Mouse (Mus musculus): Measurements from ENCODE around the gene Htr2c. TPM values are rescaled to one million over a fixed set of nuclear protein-coding genes. Genes with fewer than 3 reads are reported as not detected.

The Htr2c gene
- 10 to 100 TPM; 17.6 to 23.9 TPM for total RNA-seq (2021)

DNA sequence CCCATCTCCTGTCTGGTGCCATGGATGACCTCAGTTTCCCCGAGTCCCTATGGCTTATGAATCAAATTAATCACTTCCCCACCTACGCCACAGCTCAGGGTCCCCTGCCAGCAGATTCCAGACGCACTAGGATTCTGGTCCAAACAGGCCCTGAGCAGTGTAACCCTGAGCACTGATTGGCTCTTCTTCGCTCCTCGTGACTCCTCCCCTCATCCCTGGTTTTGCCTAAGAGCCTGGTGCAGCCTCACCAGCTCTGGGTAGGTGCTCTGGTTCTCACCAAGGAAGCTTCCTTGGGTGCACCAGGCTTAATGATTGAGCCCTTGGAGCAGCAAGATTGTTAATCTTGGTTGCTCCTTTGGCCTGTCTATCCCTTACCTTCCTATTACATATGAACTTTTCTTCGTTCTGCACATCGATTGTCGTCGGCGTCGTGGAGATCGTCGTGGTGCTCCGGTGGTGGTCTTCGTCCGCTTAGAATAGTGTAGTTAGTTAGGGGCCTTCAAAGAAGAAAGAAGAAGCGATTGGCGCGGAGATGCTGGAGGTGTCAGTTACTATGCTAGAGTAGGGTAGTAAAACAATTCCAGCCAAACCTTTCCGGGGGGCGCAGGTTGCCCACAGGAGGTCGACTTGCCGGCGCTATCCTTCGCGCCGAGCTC lies at the start of gene Htr2c:
TSS of gene Htr2c (plus strand) at position 256 of the 656 bp plus-strand sequence.
- peak in 1 of 2 experiments; percentile 7 for DNase-seq (ENCODE audit: extremely low spot score in 1 of 2, low spot score in 1 of 2)

DNA sequence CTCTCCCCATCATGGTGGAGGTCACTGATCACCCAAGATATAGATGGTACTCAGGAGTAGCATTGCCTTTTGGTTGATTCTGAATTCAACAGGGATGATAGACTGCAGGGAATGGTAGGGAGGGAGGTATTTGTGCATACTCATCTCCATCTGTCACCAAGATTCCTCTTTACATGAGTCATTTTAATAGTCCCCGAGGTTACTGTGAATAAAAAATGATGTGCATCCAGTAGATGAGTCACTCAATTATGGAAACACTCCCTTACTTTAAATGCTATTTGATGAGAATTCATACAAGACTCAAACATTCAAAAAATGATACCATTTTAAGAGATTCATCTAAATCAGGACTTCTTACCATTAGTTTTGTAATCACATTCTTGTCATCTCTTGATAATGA lies 34.1 kb upstream of the Htr2c start:
- DNase-seq (ENCODE audit: extremely low spot score in 1 of 2, low spot score in 1 of 2): no peak

DNA sequence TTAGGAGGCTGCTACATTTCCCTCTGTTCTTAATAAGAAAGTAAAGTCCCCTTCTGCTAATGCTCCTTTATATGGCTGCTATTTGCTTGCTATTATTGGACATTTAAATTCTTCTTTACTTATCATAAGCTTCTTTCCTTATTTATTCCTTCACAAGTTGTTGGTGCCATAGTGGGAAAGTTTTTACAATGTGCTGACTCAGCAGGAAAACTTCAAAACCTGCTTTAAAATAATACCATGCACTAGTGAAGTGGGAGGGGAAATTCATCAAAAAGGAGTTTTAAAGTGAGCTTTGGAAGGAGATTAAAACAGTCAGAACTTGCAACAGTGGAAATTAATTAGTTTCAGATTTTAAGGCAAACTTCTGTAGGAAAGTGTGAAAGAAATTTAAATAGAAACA lies 26.0 kb upstream of the Htr2c start:
- no peak for DNase-seq (ENCODE audit: extremely low spot score in 1 of 2, low spot score in 1 of 2)

DNA sequence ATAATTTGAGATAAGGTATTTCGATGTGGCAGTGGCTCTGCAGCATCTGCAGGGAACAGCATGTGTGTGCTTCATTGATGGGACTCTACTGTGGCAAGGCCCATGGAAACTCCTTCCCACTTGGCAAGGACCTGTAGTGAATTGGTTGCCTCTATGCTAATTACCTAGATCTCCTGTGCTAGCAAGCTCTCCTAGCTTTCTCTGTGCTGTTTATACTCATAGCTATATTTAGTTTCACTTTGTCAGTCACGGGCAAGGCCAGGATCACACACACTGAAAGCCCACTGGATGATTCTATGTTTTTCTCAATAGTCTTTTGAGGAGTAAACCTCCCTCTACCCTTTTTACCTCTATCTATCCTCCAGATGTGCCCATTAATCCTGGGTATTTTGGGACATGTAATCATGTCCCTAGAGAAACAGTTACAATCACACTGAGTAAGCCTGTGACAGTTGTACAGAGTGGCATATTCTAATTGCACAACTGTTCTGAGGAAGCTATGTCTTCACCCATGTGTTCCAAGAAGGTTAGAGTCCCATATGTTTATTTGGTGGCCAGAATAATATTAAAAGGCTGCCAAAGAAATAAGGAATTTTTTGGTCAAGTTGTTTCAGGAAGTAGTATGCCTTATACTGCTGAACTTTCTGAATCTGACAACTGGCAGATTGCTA lies 16.0 kb upstream of the Htr2c start:
- DNase-seq (ENCODE audit: extremely low spot score in 1 of 2, low spot score in 1 of 2): no peak

DNA sequence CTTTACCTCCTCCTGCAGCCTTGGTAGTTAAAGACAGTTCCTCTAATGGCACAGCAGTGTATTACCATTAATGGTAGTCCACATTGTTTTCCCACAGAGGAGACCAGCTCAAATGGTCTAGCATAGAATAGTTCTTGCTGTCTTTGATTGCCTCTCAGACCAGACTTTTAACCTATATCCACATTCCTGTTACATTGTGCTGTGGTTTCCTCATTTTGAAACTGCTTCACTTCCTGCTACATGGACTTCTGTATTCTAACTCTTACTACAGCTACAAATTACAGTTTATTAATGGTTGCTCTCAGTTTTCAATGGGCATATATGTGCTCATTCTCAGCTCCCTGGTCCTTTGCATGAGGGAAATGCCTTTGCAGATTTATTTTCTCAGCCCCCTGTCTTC lies 15.3 kb upstream of the Htr2c start:
- no peak for DNase-seq (ENCODE audit: extremely low spot score in 1 of 2, low spot score in 1 of 2)

DNA sequence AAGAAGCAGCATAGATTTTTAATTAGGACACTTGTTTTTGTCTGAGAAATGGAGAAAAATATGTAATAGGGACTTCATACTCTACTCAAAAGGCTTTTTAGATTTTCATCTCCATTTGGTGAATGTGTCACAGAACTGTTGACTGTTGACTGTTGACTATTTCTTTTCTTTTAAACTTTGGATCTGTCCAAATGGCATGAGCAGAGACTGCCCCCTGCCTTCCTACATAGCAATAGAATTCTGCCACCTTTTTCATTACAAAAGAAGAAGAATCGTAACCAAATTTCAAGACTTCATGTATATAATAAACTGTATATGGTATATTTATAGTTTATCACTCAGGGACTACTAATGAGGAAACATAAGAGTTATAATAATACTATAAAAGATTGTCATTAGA lies 3.7 kb upstream of the Htr2c start:
- DNase-seq (ENCODE audit: extremely low spot score in 1 of 2, low spot score in 1 of 2): no peak

DNA sequence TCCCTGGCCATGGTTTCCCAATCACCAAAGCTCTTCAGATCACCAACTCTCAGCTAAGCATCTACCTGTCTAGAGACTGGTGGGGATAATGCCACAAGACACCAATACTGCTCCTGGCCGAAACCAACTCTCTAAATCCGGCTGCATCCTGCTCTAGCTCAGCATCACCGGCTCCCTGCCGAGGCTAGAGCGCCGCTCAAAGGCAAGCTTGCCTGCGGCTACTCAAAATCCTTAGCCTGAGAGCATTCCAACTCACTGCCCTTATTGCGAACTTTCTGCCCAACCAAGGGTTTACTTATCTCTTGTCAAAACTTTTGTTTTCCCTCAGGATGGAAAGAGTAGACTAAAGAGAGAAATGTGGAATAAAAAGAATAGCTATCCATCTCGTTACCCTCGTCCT lies 2.4 kb upstream of the Htr2c start:
- no peak for DNase-seq (ENCODE audit: extremely low spot score in 1 of 2, low spot score in 1 of 2)

DNA sequence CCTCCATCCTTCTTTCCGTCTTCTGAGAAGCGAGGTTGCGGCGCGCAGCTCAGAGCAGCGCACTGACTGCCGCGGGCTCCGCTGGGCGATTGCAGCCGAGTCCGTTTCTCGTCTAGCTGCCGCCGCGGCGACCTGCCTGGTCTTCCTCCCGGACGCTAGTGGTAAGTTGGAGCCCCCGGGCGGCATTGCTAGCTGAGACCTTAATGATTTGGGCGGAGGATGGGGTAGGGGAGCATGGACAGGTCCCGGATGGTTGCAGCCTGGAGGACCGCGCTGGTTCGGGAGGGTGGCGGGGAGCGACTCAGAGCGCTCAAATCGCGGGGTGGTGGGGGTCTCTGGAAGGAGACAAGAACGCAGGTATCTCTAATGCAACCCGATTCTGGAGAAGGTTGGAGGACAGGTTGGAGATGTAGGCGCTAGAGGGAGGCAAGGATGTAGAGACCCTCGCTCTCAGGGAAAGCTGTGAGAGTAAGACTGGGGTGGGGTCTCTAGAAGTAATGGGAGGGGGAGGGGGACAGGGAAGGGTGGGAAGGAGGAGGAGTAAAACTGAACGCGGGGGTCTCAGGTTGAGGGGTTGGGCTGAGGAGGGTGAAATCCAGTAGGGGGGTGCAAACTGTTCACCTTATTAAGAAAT lies 718 bp downstream of the Htr2c start:
- peak in 1 of 2 experiments; percentile 4 for DNase-seq (ENCODE audit: extremely low spot score in 1 of 2, low spot score in 1 of 2)

DNA sequence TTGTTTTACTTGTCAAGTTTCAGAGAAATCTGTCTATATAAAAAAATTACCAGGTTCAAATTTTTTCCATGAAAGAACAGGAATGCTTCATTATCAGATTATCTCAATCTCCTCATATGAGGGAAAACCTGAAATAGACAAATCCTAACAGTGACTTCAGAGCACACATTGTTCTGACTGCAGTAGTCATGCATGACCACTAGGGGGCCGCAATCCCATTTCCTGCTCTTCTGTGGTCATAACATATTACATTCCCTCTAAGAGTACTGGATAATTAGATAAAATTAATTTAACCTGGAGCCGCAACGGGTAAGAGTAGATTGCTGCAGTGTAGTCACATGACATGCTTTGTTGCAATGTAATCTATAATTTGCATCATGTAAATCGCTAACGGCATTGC lies 17.6 kb downstream of the Htr2c start:
- DNase-seq (ENCODE audit: extremely low spot score in 1 of 2, low spot score in 1 of 2): peak in 1 of 2 experiments; percentile 4

DNA sequence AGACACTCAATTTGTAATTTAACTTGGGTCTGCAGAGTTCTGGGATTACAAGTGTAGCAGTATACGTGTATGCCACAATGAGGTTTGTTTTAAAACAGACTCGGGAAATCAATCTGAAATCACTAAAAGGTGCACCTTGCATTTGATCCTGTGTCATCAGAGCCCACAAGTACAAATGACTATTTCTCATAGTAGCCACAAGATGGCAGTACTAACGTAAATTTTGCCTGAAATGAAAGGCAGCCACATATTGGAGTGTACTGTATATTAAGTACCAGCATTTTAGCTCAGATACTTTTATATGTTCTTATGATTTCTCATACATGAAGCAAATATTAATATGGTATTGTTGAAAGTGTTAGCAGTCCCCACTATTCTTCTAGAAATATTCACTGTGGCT lies 93.4 kb downstream of the Htr2c start:
- no peak for DNase-seq (ENCODE audit: extremely low spot score in 1 of 2, low spot score in 1 of 2)

DNA sequence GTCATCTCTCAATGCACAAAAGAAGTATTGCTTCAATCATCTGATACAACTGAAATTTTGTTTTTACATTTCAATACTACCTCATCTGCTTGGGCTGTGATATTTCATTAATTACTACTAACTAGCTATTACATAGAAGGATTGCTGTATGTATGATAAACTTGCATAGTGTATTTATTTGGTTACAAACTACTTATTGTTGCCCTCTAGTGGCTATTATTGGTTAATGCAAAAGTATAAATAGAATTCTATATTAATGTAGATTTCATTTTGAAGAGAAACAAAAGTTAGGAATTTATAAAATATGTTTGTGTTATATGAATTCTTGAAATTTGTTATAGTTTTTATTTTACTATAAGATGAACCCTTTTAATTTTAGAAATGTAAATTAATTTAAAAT lies 109.3 kb downstream of the Htr2c start:
- no peak for DNase-seq (ENCODE audit: extremely low spot score in 1 of 2, low spot score in 1 of 2)

DNA sequence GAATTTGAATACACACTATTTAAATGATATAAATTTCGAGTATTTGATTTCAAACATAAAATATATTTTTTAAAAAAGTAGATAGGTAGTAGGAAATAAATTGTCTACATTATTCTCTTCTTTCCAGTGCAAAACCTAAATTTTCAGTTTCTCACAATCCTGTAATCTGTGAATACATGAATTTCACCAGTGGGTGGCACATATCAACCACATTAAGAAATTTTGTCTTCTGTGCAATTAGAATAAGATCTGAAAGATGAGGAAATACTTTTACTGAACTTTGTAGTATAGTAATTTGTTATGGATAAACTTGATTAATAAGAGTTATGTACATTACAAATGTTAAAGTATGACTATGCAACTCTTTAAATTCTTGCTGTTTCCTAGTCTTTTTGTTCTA lies 156.8 kb downstream of the Htr2c start:
- DNase-seq (ENCODE audit: extremely low spot score in 1 of 2, low spot score in 1 of 2): no peak

DNA sequence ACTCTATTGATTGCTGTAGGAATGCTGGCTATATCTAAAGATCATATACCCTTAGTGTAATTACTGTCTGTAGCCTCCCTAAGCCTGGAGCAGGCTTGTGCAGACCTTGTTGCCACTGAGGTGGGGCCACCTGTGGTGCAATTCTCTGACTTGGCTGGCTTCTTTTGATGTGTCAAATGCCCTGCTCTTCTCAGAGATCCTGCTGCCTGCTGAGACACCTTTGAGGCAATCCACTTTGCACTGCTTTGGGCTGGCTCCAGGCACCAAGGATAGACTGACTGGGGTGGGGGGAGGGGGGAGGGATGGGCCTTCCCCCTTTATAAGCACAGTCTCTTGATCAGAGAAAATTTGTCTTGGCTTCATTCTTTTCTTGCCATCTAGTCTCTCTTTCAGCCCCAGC lies 252.9 kb downstream of the Htr2c start:
- no peak for DNase-seq (ENCODE audit: extremely low spot score in 1 of 2, low spot score in 1 of 2)

DNA sequence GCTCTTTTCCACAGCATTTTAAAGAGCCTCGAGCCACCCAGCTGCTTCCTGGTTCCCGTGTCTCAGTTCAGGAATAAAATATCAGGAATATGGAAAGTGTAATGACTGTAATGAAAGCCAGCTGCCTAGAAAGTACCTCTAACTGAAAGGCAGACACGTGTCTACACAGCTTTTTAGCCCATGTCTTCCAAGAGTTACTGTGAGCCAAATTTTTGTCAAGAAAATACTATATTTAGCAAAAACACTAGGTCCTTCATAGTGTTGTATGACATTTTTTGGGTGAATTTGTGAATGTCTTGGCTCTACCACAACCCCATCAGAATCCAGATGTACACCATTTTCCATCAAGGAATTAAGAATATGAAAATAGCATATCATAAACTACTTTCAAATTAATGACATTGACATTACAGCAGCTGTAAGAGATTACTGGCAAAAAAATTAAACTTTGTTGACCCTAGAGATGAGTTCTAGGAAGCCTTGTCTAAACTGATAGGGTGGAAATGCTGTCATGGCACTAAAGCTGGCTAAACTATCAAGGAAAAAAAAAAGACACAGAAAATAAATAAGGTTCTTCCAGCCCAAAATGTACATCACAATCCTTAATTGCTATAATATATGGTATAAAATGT lies 255.2 kb downstream of the Htr2c start:
- DNase-seq (ENCODE audit: extremely low spot score in 1 of 2, low spot score in 1 of 2): no peak

DNA sequence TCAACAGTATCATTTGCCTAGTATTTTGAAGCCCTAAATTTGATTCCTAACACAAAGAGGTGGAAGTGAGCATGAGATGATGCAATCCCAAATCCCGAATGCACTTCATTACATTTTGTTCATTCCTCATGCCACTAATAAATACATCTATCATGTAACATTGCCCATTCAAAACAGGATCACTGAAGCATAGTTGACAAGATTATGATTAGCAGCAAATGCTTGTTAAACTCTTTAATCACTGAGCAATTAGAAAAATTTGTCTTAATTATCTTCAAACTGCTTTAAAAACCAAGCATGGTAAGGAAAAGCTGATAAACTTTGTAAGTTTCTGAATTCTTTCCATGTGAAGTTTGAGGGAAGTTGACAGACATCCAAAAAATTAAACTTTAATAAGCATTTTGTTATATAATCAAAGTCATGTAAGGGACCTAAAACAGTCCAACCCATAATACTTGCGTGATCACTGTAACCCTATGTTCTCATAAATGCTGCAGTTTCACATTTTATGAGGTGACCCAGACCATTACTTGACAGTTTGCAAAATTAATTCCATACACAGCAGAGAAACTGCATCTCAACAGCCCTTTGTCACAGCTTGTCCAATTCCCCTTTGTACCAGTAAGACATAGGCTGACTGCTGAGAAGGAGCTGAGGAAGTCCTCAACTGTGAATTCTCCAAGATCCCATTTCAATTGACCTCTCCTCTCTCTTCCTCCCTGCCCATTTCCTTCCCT lies 276.7 kb downstream of the Htr2c start:
- no peak for DNase-seq (ENCODE audit: extremely low spot score in 1 of 2, low spot score in 1 of 2)

Small RNA genes lying within 50 kb of the gene (microRNA-seq; reads per million reads assigned to microRNA genes)
- gene Gm22650: 2.0 to 5.0 reads per million in 2 experiments
- gene Gm24627: 0 reads per million in 2 experiments
- 18.1 to 21.9 reads per million in 2 experiments for gene Mir1264
- 122 to 162 reads per million in 2 experiments for gene Mir1298
- 0 to 0.37 reads per million in 2 experiments for gene Mir1912
- 13.0 to 17.7 reads per million in 2 experiments for gene Mir448
- gene Mir764: 10.4 to 15.6 reads per million in 2 experiments

All from layer of hippocampus, postnatal 25 days (tissue).